Mouse (Mus musculus) embryonic fibroblast, embryonic 13.5 days (primary cell): Measurements from ENCODE around the gene Tmtc2. TPM values are rescaled to one million over a fixed set of nuclear protein-coding genes. Genes with fewer than 3 reads are reported as not detected.

Experiments used
- H3K27ac ChIP-seq: 2 replicates; pipeline ENCODE4 v1.5.1; 2012; ENCODE audit warnings: low read length, control low read depth, inconsistent platforms; ENCODE audit not compliant: insufficient read depth
- H3K4me1 ChIP-seq: 2 replicates; pipeline ENCODE4 v1.6.1; 2011; ENCODE audit warnings: low read length; ENCODE audit not compliant: control insufficient read depth, insufficient read depth
- H3K4me3 ChIP-seq: 2 replicates; pipeline ENCODE4 v1.5.1; 2011; ENCODE audit warnings: mild to moderate bottlenecking, control low read depth, low read length; ENCODE audit not compliant: insufficient read depth
- CTCF ChIP-seq: IDR thresholded peaks from 2 replicates; pipeline ENCODE4 v1.5.1; 2011; ENCODE audit warnings: mild to moderate bottlenecking, control low read depth, low read length, moderate library complexity, borderline replicate concordance; ENCODE audit not compliant: insufficient read depth
- POLR2A ChIP-seq: IDR thresholded peaks from 2 replicates; pipeline ENCODE4 v1.6.1; 2011; ENCODE audit warnings: low read depth, mild to moderate bottlenecking, control low read depth, low read length, moderate library complexity
- polyA plus RNA-seq: library from polyadenylated mRNA; stranded (reverse); fragments of >200 nt; gene quantifications from 2 replicates; pipeline ENCODE4 v1.2.4, GENCODE M21; 2011; ENCODE audit warnings: low read depth; ENCODE audit not compliant: missing spikeins, insufficient read length

The Tmtc2 gene
- polyA plus RNA-seq, 1 experiment = 8.8 TPM

- Histone ChIP-seq H3K4me1 (no peaks in the 10 kb centered on the region), H3K27ac (peak overlapping the region; percentile 24; the same call in 1 of the 2 replicates), H3K4me3 (no peak overlapping the region)
- TF ChIP-seq POLR2A (no peak), CTCF (no peak)
Measured at GRCm38 (mm10) chr10:105165291-105165690, 409.0 kb downstream of the Tmtc2 start.

DNA sequence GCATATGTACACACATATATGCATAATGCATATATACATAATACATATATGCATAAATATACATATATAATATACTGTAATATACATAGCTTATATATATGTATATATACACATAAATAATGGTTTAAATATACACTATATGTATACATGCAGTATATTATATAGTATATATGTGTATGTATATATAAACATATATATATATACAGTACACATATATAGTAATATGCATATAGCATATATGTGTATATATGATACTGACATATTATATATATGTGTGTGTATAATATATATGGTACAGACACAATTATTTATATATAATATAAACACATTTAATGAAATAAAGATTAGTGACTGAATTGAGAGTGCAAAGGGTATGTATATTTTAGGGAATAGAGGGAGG is 420.5 kb downstream of the Tmtc2 start:
- Histone ChIP-seq H3K4me3 (no peak overlapping the region), H3K27ac (no peak overlapping the region)
- TF ChIP-seq POLR2A (no peak), CTCF (no peak)

DNA sequence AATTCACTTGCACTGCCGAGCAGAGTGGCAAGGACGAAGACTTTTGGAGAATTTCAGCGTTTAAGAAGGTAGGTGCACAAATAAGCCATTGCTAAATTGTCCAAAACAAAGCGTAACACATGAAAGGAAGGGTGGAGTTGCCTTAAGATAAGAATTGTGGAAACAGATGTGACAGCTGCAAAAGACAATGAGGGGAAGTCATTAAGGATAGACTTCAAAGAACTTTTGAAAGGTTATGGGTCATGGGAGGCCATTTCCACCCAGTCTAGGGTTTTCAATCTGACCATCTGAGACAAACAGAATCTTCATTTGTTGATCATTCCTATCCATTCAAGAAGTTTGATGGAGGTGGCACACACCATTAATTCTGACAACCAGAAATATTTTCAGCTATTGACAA is 429.9 kb downstream of the Tmtc2 start:
- H3K27ac ChIP-seq = no peak overlapping the region
- no peak for TF ChIP-seq POLR2A
- no peak for TF ChIP-seq CTCF
- H3K4me1 ChIP-seq = no peaks in the 10 kb centered on the region
- H3K4me3 ChIP-seq = no peak overlapping the region

More for the DNA sequence above, 420.5 kb downstream of the Tmtc2 start:
- H3K4me1 ChIP-seq = no peaks in the 10 kb centered on the region

GRCm38 (mm10) chr10:105142201-105142600 is 432.1 kb downstream of the Tmtc2 start:
- TF ChIP-seq CTCF = no peak
- TF ChIP-seq POLR2A = no peak
- no peaks in the 10 kb centered on the region for H3K4me1 ChIP-seq
- no peak overlapping the region for H3K4me3 ChIP-seq
- no peak overlapping the region for H3K27ac ChIP-seq
